In the genomic region with DNA sequence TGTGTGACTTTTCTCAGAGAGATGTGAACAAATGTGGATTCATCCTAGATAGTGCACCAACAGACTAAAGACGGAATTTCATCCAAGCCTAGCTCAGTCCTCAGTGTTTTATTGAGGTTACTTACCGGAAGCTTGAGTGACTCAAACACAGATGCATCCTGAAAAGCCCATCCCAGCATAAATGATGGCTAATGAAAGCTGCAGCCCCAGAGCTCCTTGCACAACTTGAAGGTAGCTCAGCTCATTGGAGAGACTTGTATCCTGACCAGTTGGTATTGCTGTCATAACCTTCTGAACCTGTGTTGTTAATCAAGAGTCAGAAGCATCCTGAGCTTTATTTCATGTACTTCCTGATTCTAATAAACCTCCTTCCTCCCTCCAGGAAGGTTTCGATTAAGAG, we compare ENCODE assay signal across 16 mouse cellular contexts.
DNase-seq lines count a peak whose midpoint lies in the region; ATAC-seq lines count a peak whose summit lies in the region.
"Had no signal": no experiment of that assay in that cellular context is flagged by ENCODE, and none has a peak within 500 bp of the region (broad histone marks: within the 10 kb centered on the region; RNA-seq: fewer than 3 reads in every experiment).

No protein-coding gene starts in this region.

- no peaks in the 10 kb centered on the region for H3K9me3 ChIP-seq in kidney, embryonic 15.5 days (replicated peaks)
- H3K9me3 ChIP-seq: embryonic facial prominence, embryonic 15.5 days; forebrain, embryonic 10.5 days; hindbrain, embryonic 13.5 days had no signal

- H3K4me3 ChIP-seq in kidney, embryonic 15.5 days (replicated peaks), result no peak overlapping the region
- H3K4me3 ChIP-seq: embryonic facial prominence, embryonic 15.5 days; erythroblast, embryonic 14.5 days; forebrain, embryonic 10.5 days; gastrocnemius, adult 2 months; hindbrain, embryonic 13.5 days had no signal

- WGBS in kidney, embryonic 15.5 days, result 66% methylated on average over 3 of the region's 3 CpGs

- no peaks in the 10 kb centered on the region for H3K36me3 ChIP-seq in kidney, embryonic 15.5 days
- H3K36me3 ChIP-seq: embryonic facial prominence, embryonic 15.5 days; forebrain, embryonic 10.5 days; hindbrain, embryonic 13.5 days had no signal

- no peak overlapping the region for H3K27ac ChIP-seq in kidney, embryonic 15.5 days
- H3K27ac ChIP-seq: embryonic facial prominence, embryonic 15.5 days; forebrain, embryonic 10.5 days; gastrocnemius, adult 2 months; hindbrain, embryonic 13.5 days; hindbrain, postnatal 0 days had no signal

- H3K4me1 ChIP-seq in kidney, embryonic 15.5 days, result no peaks in the 10 kb centered on the region
- H3K4me1 ChIP-seq: embryonic facial prominence, embryonic 15.5 days; hindbrain, embryonic 13.5 days had no signal

- DNase-seq in kidney, postnatal 10 days, result peak; percentile 4
- peak; percentile 92 for DNase-seq in 416B (ENCODE audit: low read depth)
- no peak for DNase-seq in layer of hippocampus, postnatal 10 days (ENCODE audit: low spot score in 2 of 2)
- DNase-seq in right cerebral cortex, postnatal 10 days (ENCODE audit: low spot score in 2 of 2), result no peak
- DNase-seq: adrenal gland, postnatal 14 days; embryo, embryonic 11 days; gastrocnemius, adult 2 months; gastrocnemius, postnatal 36 days; heart, postnatal 4 days had no signal

- H3K9ac ChIP-seq in kidney, embryonic 15.5 days, result no peak overlapping the region
- H3K9ac ChIP-seq: embryonic facial prominence, embryonic 15.5 days; hindbrain, embryonic 13.5 days had no signal

- ATAC-seq in kidney, embryonic 15.5 days (replicated peaks; ENCODE audit: low FRiP score), result no peak
- peak; percentile 74 for ATAC-seq in granulocyte monocyte progenitor cell, adult 5-6 weeks (replicated peaks; ENCODE audit: poor library complexity, severe bottlenecking)
- ATAC-seq: hindbrain, postnatal 0 days had no signal

- H3K4me2 ChIP-seq in kidney, embryonic 15.5 days, result no peak overlapping the region
- H3K4me2 ChIP-seq: embryonic facial prominence, embryonic 15.5 days; hindbrain, embryonic 13.5 days had no signal

- H3K27me3 ChIP-seq in kidney, embryonic 15.5 days, result no peaks in the 10 kb centered on the region
- H3K27me3 ChIP-seq: embryonic facial prominence, embryonic 15.5 days; hindbrain, embryonic 13.5 days had no signal

Comparison
In these comparisons a context has a peak if more than half of its experiments do, and no peak if none do; other contexts are left out.
1. DNase-seq: peak in kidney, postnatal 10 days (single experiment) and 416B (single experiment); none in layer of hippocampus, postnatal 10 days (0 of 2) and right cerebral cortex, postnatal 10 days (0 of 2).